Mouse (Mus musculus) retina, embryonic 14.5 days (tissue): ENCODE results near the gene Ets1.

Experiments used
- DNase-seq: peaks from one replicate; pipeline ENCODE4 v3.0.0-alpha.2; 2015; ENCODE audit warnings: low spot score

The Ets1 gene

DNA sequence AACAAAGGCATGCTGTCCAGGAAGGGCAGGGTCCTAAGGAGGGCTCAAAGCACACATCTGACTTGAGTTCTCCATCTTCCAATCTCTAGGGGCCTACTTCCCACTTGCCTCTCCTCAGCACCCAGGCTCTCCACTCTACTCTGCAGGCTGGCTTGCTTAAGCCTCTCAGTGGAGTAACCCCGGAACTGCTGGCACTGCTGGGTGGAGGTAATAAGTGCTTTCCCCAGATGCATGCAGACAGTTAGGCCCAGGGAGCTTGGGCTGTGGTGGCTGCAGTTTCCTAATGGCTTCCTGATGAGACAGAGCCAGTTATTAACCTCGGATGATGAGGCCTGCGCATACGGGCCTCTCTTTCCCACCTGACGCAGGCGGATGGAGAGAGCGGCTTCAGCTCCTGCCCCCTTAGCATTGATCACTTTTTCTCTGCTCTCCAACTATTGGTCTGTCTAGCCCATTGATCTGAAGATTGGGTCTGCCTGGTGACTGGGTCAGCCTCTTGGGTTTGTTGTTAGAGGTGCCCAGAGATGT is 76.4 kb downstream of the Ets1 start:
- DNase-seq = no peak

DNA sequence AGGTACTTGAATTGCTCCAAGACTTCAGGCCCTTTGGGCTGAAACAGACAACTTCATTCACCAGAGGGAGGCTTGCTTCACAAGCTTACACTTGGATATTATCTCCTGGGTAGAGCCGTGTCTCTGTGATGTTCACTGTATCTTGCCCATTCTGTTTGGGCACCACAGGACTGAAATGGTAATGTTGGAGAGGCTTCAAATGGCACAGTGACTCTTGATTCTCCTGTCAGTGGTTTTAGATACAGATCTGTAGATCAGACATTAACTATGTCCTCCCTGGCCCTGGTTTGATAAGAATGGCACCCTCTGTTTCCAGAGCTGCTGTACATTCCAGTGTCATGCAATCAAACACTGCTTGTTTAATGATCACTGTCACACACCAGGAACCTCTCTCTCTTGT is 77.1 kb downstream of the Ets1 start:
- DNase-seq = no peak

DNA sequence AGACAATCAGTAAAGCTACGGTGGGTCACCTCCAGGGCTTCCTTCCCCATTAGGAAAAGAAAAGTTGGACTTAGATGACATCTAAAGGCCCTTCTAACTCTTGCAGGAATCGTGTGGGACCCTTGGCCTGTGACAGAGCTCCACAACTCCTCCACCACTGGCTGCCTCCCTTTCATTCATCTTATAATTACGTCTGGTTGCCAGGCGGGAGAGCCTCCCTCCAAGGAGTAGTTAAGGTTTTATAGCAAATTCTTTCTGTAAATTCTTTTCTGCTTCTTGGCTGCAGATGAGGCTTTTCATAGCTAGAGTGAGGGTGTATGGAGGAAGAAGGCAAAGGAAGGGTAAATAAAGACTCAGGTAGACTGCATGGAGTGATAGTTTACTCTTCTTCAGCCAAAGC is 77.8 kb downstream of the Ets1 start:
- no peak for DNase-seq

DNA sequence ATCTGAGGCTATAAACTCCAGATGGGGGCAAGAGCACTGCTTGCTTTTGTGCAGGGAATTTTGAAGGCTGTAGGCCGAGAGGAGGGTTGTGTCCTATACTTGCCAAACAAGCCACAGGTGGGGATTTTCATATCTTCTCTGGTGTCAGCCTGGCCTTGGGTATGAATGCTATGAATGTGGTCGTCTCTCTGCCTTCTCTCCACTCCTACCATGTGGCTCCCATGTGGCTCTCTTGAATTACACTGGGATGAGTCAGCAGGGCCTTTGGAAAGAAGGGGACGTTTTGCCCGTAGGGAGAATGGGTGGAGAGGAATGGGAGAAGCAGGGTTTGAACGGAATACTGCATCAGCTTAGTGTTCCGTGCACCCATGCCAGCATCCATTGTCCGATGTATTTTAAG is 78.5 kb downstream of the Ets1 start:
- no peak for DNase-seq

DNA sequence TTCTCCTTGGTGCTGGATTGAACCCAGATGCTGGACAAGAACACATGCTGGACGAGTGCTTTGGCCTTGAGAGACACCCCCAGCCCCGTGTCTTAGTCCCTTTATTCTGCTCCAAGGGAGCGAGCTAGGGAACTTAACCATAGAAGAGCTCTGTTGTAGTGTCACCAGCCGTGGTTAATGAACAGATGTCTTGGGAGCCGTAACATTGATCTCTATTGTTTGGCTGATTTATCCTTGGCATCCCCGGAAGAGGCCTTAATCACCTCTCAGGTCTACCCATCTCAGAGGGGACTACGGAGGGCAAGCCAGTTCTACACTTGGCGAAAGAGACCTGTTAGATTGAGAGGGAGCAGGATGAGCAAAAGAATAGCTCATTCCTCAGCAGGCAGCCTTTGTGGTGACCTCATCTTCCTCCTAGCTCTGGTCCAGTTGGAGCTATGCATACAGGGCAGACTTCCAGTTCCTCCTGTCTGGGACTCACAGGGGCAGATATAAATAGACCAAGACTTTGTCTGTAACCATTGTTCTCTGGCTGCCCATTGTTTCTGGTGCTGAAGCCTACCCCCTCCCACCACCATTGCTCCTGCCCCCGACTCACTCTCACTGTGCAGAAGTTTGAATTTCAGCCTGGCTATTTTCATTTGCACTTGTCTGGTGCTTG is 79.9 kb downstream of the Ets1 start:
- peak; percentile 74 for DNase-seq

DNA sequence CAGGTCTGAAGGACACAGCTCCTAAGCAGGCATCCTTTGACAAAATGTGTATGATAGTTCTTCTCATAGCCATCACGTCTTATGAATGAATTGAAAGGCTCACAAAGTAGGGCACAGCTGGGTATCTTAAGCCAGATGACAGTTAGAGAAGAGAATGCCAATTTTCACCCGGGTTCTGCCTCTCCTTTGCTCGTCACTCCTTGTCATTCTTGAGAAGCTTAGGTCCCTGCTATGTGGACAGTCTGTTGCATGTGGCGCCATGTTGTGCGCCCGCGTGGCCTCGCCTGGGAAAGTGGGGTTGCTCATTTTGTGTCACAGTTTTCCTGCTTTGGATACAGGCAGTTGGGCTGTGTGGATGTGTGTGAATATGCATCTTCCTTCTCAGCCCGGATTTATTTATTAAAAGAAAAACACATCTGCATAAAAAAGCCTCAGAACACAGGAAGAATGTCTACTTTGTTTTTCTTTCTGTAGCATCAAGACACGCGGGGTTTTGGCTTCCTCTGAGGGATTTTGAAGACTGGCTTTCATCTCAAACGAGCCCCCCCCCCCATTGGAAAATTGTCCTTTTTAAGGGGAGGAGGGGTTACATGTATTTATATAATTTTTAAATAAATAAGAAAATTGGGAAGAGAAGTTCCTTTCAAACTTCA is 81.4 kb downstream of the Ets1 start:
- peak; percentile 57 for DNase-seq

DNA sequence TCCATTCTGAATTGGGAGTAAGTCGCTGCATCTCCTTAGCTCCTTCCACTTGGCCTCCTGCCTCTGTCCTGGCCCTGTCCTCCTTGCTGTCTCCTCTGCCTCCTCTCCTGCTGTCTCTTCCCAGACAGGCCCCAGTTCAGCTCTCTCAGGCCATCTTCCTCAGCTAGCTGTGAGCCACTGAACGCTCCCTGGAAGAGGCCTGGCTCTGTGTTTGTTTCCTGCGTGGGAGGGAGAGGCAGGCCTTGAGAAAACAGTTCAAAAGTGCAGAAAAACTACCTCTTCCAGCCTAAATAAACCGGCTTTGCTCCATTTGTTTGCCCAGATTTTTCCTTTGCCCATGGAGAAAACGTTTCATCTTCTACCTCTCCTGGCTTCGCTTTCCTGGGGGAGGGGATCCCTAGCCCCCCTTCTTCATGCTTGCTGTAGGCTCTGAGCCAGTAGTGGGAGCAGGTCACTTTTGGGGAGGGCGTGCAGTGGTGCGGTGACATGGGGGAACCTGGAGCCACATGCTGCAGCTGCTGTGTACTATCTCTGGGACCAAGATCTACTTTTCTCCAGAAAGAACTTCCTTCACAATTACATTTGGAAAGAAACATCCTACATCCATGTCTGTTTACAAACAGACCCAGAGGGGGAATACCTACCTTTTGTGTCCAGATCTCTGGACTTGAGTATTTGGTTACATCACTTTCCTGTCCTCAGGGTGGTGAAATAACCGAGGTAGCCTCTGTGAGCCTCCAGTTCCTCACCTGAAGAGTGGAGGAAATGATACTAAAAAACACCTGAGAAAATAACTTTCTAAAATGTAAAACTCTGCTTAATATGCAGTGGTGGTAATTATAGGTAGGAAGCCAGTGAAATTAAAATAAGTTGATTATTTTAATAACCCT is 82.2 kb downstream of the Ets1 start:
- no peak for DNase-seq

DNA sequence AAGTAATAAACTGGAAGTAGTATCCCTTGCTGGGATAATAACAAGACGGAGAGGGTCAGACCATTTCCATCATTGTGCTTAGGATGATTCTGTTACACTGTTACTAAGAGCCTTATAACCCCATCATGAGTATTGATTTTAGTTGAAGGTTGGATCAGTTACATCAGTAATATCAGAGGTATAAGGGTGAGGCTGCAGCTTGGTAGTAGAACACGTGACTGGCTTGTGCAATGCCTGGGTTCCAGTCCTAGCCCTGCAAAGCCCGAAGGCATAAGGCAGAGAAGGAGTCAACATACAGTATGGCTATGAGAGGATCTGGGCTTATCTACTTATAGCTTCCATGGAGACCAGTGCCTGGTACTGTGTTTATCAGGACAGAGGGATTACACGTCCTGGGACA is 82.8 kb downstream of the Ets1 start:
- no peak for DNase-seq

DNA sequence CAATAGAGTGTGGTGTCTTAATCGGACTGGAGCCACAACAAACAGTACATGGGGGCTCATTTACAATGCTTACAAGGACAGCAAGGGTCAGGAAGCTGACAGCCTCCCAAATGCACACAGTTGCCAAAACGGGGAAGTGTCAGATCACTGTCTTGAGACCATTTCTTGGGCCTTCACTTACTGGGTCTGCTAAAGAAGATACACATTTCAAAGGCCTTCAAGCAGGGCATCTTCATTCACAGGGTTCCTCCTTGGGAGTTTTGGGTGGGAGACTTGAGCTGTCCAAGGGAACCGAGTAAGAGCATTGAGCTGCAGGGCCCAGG is 83.9 kb downstream of the Ets1 start:
- no peak for DNase-seq

DNA sequence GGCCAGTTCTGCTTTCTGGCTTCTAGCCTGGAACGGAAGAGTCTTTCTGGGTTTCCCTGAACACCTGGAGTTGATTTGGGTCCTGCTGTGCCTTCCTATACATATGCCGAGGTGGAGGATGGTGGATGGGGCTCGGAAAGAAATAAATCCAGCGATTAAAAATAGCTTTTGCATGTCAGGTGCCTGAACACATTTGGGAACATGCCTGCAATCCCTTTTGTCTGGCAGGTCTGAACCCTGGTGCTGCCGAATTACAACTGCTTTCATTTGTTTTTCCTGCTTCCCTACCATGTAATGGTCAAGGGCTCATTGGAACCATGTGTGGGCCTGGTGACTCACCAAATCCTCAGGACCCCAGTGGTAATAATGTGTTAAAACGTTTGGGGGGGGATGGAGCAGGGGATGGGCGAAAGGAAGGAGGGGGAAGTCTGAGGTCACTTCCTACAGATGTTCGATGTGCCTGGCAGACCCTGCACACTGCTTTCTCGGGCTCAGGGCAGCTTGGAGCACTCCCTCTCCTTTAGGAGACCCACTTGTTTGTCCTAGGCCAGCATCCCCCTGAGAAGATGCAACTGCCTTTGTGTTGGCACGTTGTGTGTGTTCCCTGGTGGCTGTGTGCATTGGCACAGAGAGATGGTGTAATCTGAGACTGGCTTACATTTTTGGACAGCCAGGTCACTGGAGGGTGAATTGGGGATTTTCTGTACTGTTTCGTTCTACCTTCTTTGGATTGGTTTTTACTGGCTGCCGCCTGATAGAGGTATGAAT is 84.4 kb downstream of the Ets1 start:
- no peak for DNase-seq

DNA sequence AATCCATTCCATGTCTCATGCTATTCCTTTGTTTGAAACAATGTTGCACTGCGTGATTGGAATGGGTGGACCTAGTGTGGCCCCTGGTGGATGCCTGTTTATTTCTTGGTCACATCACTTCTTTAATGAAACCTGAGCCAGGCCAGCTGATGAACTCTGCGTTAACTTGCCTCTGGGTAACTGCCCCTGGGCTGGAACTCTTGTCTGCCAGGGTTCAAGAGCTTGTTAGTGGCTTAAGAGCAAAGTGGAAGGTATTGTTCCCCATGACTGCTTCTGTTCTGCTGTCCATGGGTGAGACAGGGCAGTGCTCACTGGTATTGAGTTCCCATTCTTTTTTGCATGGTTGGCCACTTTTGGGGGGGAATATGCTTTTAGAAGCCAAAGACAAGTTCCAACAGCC is 85.1 kb downstream of the Ets1 start:
- no peak for DNase-seq

DNA sequence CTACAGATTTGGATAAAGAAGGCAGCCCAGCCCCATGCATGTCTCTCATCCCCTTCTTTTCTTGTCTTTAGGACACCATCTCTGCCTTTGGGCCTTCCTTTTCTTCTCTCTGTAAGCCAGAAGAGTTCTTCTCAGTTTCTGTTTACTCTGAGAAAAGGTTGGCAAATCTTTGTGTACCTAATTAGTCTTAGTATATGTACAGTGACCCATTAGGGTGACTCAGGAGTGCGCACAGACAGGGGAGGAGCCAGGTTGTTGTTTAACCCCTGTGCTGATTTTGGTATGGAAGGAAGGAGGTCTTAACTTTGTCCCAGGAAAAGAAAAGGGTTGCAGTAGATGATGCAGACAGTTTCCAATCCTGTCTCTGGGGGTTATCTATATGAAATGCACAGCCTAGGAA is 86.2 kb downstream of the Ets1 start:
- no peak for DNase-seq

DNA sequence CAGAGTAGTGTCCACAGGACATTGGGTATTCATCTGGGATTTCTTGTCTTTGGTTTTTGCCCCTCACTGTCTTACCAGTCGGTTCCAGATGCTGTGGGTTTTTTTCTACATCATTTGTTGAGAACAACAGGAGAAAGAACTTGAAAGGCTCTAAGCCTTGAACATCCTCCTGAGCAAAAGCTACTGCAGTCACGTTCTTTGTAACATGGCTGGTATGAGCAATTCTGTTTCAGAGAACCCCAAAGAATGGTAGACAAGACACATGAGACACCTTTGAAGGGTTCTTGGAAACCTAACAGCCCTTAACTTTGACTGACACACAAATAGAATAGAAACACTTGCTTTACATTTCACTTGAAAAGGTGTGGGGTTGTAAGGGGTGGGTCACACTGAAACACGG is 86.9 kb downstream of the Ets1 start:
- no peak for DNase-seq

DNA sequence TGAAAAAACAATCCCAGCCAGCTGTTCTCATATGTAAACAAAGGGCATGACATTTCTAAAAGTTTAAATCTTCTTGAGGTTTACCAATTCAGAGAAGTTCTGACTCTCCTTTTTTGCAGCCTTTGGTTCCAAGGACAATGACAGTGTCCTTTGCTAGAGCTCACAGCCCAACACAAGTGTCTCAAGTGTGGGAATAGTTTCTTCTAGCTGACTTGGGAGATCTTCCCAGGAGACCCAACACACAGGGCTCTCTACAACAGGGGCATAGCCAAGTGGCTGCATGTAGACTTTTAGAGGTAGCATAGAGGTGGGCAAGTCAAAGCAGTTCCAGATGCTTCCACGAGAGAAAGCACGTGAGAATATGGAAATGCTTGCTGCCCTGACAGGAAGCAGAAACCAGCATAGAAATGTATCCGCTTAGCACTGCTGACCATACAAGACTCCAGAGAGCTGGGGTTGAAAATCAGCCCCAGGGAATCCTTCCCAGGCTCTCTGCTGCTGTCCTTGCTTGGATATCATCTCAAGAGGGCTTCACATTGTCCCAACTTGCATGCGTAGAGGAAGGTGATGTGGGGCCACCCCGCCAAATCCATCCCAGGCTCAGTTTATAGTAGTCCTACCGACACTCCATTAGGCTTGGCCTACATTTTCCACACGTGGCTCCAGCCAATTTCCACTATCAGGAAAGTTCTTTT is 88.3 kb downstream of the Ets1 start:
- DNase-seq = no peak

DNA sequence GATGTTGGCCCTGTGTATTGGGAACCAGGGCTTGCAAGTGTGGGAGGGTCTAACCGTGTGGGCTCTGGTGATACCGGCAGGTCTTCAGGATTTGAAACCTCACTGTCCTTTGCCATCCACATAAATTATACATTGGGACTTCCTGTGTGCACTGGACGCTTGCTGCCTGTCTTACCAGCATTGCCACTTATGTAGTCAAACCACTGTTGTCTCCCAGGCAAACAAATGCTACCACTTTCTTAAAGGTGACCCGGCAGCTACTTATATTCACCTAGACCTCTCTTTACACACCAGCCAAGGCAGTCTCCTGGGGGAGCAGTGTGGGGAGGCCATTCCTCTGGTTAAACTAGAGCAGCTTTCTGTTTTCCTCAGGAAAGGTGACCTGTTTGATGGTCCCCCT is 89.9 kb downstream of the Ets1 start:
- no peak for DNase-seq

DNA sequence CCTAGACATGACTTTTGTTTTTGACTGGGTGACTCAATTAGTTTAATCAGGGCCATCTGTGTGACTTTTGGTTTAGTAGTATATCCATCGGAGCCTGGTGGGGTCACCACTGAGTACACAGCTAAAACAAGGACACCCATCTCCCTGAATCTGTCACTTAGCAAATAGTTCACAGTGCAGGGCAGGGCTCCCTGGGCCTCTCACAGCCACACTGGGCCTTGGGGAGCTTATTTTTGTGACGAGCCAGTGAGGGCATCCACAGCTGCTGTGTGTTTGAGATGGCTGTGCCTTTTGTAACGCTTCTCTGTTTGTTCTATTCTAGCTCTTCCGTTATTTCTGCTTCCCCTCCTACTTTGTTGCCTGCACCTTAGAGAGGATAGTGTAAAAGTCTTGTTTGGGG is 90.6 kb downstream of the Ets1 start:
- DNase-seq = no peak

DNA sequence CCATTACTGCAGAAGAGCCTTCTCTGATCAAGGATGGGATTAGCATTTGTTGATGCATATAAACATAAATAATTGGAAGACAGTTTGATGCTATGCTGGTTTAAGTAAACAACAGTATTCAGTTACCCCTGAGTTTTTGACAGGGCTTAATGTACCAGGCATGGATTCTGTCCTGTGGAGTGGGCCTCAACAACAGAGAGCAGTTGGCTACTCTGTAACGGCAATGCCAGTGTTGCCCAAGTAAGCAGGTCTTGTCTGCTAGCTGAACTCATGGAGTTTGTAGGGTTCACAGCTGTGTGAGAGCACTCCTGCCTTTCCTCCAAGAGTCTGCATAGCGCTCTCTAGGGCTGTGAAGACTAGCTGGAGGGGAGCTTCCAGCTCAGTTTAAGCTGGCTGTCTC is 91.0 kb downstream of the Ets1 start:
- no peak for DNase-seq

DNA sequence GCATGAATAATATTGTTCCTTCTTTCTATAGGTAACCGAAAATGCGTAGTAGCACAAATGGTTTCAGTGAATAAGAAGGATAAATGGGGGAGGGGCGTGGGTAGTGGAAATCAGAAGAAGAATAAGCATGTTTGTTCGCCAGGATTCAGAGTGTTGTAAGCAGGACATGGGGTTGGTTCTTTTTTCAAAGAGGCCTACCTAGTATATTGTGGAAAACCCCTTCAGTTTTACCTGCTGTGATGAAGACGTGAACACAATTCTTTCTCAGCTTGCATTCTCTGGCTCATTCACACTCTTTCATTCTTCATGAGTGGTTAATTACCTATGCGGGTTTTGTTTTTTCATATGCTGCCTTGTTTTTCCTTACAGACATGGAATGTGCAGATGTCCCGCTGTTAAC is 92.3 kb downstream of the Ets1 start:
- DNase-seq = no peak

DNA sequence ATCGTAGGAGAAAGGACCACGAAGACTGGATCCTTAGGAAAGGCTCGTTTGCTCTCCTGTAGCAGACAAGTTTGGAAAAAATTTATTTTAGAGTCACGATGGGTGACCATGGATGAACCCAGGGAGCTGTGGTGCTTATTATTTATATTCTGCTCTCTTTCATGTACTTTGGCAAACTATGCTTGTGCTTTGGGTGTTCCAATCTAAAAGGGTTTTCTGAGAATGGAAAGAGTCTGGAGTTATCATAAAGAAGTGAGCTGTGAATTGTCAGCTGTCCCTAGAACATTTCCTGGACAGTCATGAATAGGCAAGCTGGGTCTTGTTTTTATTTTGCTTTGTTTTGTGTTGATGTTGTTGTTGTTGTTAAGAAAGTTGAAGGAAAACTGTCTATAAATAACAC is 92.8 kb downstream of the Ets1 start:
- no peak for DNase-seq

DNA sequence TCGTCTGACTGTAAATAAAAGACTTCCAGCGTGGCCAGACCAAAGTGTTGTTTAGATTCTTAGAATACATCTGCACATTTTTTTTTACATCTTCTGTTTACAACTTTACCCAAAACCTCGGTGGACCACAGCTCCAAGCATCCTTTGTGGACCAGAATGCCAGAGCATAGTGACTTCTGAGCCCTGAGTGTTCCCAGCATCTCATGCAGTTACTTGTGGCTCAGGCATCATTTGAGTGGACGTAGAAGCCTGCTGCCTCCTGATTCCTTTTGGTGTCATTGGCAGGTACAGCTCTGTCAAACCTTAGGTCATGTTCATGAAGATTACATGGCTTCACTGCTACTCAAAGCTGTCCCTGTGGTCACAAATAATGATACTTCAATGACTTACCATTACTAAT is 93.2 kb downstream of the Ets1 start:
- DNase-seq = no peak

DNA sequence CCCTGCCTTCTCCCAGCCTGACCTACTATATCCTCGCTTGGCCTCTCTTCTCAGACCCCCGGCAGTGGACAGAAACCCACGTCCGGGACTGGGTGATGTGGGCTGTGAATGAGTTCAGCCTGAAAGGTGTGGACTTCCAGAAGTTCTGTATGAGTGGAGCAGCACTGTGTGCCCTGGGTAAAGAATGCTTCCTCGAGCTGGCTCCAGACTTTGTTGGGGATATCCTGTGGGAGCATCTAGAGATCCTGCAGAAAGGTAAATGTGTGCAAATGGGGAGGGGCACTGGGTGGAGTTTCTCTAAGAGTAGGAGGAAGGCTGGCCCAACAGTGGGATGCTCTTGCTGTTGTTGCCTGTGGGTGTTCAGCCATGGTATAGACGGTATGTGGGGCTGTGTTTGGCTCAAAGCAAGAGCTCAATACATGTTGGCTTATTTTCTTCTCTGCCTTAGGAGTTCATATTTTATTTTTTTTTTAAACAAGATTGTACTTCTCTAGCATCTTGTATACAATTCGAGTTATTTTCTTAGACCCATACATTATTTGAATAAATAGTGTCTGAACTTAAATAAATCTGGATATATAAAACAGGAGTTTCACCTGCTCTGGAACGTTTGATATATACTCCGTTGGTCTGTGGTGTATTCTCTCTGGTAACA is 94.1 kb downstream of the Ets1 start:
- no peak for DNase-seq
